Mouse (Mus musculus) left cerebral cortex, postnatal 14 days (tissue): Measurements from ENCODE around the gene Grm8. TPM values are rescaled to one million over a fixed set of nuclear protein-coding genes. Genes with fewer than 3 reads are reported as not detected.

Experiments used
- DNase-seq, 2 experiments: peaks; one replicate each; pipeline ENCODE4 v3.0.0; 2021 to 2022; ENCODE audit warnings: low spot score in 2 of 2, mixed read lengths in 1 of 2
- intact Hi-C: fragments of 180-260 bp; cut with DNase I; formaldehyde crosslinking; loops from one replicate; pipeline ENCODE4 v1.15.1; 2025
- total RNA-seq, 2 experiments: library from RNA; stranded (reverse); gene quantifications; 2 replicates each; pipeline ENCODE4 v1.2.3; 2021

Gene Grm8
- total RNA-seq, 2 experiments from 2014 or later, result 19.5 TPM

- no peak for DNase-seq
- intact Hi-C loops, result no loop called here
Measured at GRCm38 (mm10) chr6:27753290-27753829, 381.6 kb downstream of the Grm8 start.

GRCm38 (mm10) chr6:27746493-27746892 is 388.5 kb downstream of the Grm8 start:
- intact Hi-C loops, result no loop called here
- no peak for DNase-seq

GRCm38 (mm10) chr6:27745693-27746451 is 389.1 kb downstream of the Grm8 start:
- intact Hi-C loops, result no loop called here
- peak in 1 of 2 experiments; percentile 3 for DNase-seq

GRCm38 (mm10) chr6:27689382-27689781 is 445.6 kb downstream of the Grm8 start:
- intact Hi-C loops, result no loop called here
- peak; percentile 30 to 38 for DNase-seq

- no peak for DNase-seq
- intact Hi-C loops, result no loop called here
Measured at GRCm38 (mm10) chr6:27661747-27662435, 473.1 kb downstream of the Grm8 start.

- intact Hi-C loops, result loop anchor here (2.0 kb wide), 1 partner anchor 477 kb away; the partner anchor contains the start of gene Grm8
- peak; percentile 56 to 68 for DNase-seq
Measured at GRCm38 (mm10) chr6:27657520-27657919, 477.5 kb downstream of the Grm8 start.

GRCm38 (mm10) chr6:27646503-27646902 is 488.5 kb downstream of the Grm8 start:
- peak; percentile 36 to 76 for DNase-seq

GRCm38 (mm10) chr6:27645054-27645453 is 489.9 kb downstream of the Grm8 start:
- intact Hi-C loops, result no loop called here
- no peak for DNase-seq

More at GRCm38 (mm10) chr6:27646503-27646902, 488.5 kb downstream of the Grm8 start:
- intact Hi-C loops, result no loop called here

- intact Hi-C loops, result no loop called here
- DNase-seq, result no peak
Measured at GRCm38 (mm10) chr6:27635898-27636297, 499.1 kb downstream of the Grm8 start.

- no peak for DNase-seq
- intact Hi-C loops, result no loop called here
Measured at GRCm38 (mm10) chr6:27617472-27617871, 517.5 kb downstream of the Grm8 start.

GRCm38 (mm10) chr6:27580485-27580884 is 554.5 kb downstream of the Grm8 start:
- intact Hi-C loops, result no loop called here
- no peak for DNase-seq

GRCm38 (mm10) chr6:27545516-27545915 is 589.5 kb downstream of the Grm8 start:
- no peak for DNase-seq
- intact Hi-C loops, result no loop called here

- intact Hi-C loops, result no loop called here
Measured at GRCm38 (mm10) chr6:27517620-27518019, 617.4 kb downstream of the Grm8 start.

GRCm38 (mm10) chr6:27460998-27461397 is 674.0 kb downstream of the Grm8 start:
- intact Hi-C loops, result no loop called here

More at GRCm38 (mm10) chr6:27517620-27518019, 617.4 kb downstream of the Grm8 start:
- no peak for DNase-seq

GRCm38 (mm10) chr6:27408473-27408872 is 726.5 kb downstream of the Grm8 start:
- DNase-seq, result no peak
- intact Hi-C loops, result no loop called here

More at GRCm38 (mm10) chr6:27460998-27461397, 674.0 kb downstream of the Grm8 start:
- DNase-seq, result no peak

GRCm38 (mm10) chr6:27372416-27372815 is 762.6 kb downstream of the Grm8 start:
- intact Hi-C loops, result no loop called here
- DNase-seq, result no peak

- intact Hi-C loops, result no loop called here
- no peak for DNase-seq
Measured at GRCm38 (mm10) chr6:27371095-27371494, 763.9 kb downstream of the Grm8 start.

GRCm38 (mm10) chr6:27363775-27364174 is 771.2 kb downstream of the Grm8 start:
- DNase-seq, result no peak
- intact Hi-C loops, result no loop called here

- no peak for DNase-seq
- intact Hi-C loops, result no loop called here
Measured at GRCm38 (mm10) chr6:27360440-27360839, 774.5 kb downstream of the Grm8 start.

GRCm38 (mm10) chr6:27351147-27351546 is 783.8 kb downstream of the Grm8 start:
- no peak for DNase-seq
- intact Hi-C loops, result no loop called here
